Mouse (Mus musculus): ENCODE measurements around the gene Dohh.

Dohh gene

GRCm38 (mm10) chr10:81383802-81384604, at the start of gene Dohh, which contains the start of gene Gm48551:
Dohh (plus strand) TSS chr10:81384428.
Gm48551 (plus strand) TSS chr10:81384466.
- DNase-seq, result peak; percentile 100

GRCm38 (mm10) chr10:81335393-81336340, 48.6 kb upstream of the Dohh start:
- peak; percentile 66 to 78 for DNase-seq

- DNase-seq, result no peak
These were observed 47.7 kb upstream of the Dohh start for GRCm38 (mm10) chr10:81336558-81336957.

- no peak for DNase-seq
These were observed 43.5 kb upstream of the Dohh start for GRCm38 (mm10) chr10:81340551-81341332.

GRCm38 (mm10) chr10:81341333-81341949, 42.8 kb upstream of the Dohh start:
- DNase-seq, result peak; percentile 87

DNA sequence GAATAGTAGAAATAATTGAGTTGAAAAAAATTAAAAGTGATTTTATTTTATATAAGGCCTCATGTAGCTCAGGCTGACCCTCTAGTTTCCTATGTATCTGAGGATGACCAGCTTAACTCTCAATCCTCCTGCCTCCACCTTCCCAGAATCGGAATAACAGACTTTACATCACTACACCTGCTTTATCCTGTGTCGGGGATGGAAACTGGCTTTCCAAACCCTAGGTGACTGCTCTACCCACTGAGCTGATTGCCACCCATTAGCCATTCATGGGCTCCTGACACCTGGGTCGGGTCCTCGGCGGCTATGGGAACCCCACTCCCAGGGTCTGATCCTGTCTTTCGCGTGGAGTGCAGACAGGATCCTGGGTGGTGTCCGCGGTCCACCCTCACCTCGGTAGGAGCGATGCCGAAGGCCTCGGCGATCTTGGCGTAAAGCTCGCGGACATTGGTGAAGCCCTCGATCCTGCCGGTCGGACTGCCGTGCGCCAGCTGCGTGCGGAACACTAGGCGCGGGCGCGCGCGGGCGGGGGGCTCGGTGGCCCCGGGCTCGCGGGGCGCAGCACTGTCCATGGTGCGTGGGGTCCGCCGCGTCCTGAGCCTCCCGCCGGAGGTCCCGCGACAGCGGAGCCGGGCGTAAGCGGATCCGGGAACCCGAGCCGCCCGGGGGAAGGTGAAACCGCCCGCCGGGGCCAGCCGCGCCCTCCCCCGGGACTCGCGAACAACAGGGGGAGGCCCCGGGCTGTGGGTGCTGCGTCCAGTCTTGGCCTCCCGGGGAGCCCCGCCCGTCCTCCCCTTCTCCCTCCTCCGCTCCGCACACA, 41.3 kb upstream of the Dohh start, which contains the start of gene Gipc3:
Gene Gipc3 (minus strand): TSS at position 581 of the 820 bp plus-strand sequence.
- DNase-seq, result no peak

- DNase-seq, result peak; percentile 42 to 59
These were observed 39.6 kb upstream of the Dohh start for GRCm38 (mm10) chr10:81344421-81345161.

DNA sequence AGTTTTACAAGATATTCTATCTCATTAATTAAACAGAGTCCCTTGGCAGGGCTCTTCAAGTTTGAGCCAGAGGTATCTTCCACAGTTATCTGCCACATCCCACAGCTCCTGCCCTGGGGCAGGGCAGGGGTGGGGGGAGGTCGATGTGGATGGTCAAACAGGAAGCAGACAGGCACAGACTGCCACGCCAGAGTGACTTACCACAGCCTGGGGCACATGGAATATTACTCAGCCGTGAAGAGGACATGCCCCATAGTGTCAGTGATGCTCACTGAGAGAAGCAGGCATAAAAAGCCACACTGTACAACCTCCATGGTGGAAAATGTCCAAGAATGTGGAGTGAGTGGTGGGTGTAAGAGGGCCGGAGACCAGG, 39.1 kb upstream of the Dohh start:
- no peak for DNase-seq

DNA sequence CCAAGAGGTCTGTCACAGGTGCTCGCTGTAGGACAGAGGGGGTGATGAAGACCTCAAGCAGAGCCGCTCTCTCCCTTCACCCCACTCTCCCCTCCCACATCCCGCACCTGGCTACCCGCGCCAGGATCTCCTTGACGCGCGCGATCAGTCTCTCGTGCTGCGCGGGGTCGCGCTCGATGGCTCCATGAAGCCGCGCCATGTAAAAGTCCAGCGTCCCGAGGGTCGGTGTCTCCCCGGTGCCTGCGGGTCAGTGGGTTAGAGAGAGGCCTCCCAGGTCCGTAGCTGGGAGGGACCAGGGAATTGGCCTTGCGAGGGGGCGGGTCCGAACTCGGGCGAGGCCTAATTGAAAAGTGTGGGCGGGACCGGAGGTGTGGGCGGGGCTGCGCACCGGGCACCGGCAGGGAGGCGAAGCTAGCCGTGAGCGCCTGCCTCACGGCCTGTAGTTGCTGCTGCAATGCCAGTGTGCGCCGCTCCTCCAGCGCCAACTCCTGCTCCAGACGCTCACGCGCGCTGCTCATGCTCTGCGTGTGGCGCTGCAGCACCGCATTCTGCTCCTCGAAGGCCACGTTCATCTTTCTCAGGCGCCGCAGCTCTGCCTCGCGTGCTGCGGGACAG, 37.7 kb upstream of the Dohh start:
- peak; percentile 52 to 54 for DNase-seq

DNA sequence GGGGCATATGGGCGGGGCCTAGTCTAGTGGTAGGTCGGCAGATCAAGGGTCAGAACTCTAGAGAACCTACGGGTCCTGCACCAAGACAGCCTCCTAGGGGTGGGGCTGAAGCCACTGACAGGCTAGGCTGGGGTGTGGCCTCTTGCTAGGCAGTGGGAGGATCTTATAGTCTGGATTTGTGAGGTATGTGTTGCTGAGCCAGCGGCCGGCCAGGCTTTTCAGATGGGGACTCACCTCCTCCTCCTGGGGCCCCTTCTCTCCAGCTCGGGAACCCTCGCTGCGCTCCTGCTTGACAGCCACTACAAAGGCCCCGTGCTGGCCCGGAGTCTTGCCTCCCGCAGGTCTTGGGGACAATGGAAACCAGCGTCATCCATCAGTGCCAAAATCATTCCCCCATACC, 35.1 kb upstream of the Dohh start:
- DNase-seq, result no peak

DNA sequence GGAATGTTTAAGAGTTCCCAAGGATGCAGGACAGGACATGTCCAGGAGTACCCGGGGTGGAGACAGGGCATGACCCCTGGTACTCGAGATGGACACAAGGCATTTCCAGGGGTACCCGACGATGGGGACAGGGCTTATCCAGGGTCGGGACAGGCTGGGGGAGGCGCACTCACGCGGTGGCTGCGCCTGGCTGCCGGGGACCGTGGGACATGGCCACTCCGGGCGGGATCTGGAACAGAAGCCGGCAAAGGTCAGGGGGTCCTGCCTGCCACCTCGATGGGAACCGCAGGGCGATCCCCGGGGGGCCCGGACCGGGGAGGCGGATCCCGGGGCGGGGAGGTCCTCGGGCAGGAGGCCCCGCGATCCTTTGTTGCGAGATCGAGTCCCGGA, 34.3 kb upstream of the Dohh start:
- DNase-seq, result no peak

DNA sequence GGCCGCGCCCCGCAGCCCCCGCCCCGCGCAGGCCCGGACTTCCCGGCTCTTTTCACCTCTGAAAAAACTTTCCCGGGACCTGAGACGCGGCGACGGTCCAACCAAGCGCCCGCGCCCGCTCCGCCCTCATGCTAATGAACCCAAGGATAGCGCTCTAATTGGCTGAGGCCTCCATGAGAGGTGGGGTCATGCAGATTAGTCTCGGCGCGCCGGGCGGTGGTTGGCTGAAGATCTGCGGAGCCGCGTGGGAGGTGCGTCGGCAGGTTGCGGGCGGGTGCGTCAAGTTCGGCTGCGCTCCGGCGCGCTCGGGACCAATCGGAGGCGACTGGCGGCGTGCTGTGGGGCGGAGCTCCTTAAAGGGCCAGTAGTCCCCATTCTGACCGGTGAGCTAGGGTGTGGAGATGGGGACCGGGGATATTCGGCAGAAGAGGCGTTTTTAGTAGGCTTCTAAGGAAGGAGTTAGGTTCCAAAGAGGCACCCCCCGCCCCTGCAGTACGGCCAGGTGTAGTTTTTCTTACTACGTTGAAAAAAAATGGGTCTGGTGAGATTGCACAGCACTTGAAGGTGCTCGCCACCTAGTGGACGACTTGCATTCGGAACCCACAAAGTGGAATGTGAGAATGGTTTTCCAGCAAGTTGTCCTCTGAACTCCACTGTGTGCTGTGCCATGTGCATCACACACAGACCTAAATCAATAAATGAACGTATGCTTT, 33.7 kb upstream of the Dohh start, which contains the start of gene Hmg20b:
Gene Hmg20b (minus strand): TSS at position 130 of the 713 bp plus-strand sequence.
- peak; percentile 99 to 100 for DNase-seq

DNA sequence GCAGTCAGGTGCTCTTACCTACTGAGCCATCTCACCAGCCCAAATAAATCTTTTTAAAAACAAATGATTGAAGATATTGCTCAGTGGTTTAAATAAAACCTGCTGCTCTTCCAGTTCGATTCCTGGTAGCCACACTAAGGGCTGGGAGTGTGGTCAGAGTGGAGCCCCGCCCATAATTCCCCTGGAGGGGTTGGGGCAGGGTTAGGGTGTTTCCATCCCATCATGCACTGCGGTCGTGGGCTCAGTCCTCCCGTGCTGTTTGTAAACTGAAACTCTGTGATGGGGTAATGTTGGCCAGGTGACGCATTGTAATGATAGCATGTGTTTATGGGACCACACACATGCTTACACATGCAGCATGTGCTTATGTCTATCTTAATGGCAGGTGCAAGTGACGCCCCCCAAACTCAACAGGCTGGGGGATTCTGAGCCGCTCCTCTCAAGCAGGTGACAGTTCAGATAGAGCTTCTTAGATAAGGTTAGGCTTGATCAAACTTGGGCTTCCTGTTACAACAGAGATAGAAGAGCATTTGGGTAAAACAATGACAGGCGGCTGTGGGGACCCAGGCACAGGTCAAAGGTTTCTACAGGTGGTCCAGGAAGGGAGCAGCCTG, 32.4 kb upstream of the Dohh start:
- DNase-seq, result no peak

DNA sequence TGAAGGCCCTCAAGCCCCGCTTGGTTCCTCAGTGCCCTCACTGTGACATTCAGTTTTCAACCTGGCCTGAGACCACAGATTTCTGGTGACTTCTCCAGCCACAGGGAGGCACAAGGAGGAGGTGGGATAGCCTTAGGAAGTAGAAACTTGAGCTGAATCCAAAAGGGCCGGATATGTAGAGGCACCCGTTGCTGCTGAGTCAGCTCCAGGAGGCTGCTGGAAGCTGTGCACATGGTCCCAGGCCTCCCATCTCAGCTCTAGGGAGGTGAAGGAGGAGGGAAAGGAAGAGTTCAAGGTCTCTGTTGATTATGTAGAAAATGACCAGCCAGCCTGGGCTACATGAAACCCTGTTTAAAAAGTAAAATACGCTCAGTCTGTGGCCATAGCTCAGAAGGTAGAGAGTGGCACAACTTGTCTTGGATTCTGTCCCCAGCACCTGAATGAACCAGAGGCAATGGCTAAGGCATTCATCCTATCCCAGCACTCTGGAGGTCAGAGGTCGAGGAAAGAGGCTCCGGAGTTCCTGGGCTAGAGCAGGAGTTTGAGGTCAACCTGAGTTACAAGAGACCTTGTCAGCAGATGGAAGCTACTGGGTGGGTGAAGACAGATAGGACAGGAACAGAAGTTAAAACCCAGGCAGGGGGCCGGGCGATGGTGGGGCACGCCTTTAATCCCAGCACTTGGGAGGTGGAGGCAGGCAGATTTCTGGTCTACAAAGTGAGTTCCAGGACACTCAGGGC, 29.3 kb upstream of the Dohh start:
- DNase-seq, result no peak

DNA sequence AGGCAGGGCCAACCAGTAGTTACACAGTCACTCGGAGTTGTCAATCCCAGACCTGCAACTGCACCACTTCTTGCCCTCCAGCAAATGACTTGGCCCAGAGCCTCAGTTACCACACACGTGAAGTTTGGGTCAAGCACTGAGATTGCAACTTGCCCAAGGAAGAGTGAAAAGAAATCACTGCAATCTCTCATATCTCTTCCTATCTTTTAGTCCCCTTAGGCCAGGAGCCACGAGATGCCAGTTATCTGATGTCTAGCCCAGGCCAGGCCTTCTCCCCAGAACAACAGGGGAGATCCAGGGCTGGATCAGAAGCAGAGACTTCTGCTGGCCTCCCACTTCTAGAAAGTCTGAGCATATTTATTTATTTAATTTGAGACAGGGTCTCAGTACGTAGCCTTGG, 28.7 kb upstream of the Dohh start:
- no peak for DNase-seq

DNA sequence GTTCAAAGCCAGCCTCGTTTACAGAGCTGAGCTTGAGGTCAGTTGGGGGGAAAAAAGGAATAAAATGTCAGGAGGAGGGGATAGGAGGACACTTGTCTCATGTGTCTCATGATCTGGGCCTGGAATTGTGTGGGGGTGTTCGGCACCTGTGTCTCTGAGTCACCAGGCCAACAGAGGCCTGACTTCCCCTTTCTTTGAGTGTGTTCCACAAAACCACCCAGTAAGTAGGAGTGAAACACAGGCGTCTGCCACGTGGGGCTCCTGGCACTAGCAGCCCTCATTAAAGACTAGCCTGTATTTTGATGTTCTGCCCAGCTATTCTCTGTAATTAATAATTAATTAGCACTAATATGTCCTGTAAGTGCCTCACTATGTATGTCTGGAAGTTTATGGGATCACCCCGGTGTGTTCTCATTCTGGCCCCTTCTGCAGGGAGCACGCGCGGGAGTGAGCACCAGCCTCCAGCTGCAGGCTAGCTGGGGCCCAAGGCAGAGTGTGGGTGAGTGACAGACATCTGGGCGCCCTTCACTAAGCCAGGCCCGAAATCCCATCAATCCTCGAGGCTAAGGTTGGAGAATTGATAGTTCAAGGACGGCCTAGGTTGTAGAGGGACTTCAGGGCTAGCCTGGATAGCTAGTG, 27.8 kb upstream of the Dohh start:
- no peak for DNase-seq

GRCm38 (mm10) chr10:81356991-81357844, 27.0 kb upstream of the Dohh start, which contains the start of gene Mfsd12:
Mfsd12 (plus strand) TSS chr10:81357491.
- peak; percentile 98 for DNase-seq
